Mouse (Mus musculus) brain, embryonic 14.5 days (tissue): Measurements from ENCODE around the gene Rreb1.

Source experiments
- CTCF ChIP-seq: fragments of 200-500 bp; IDR thresholded peaks from 2 replicates; pipeline ENCODE4 v1.5.1; 2012; ENCODE audit warnings: inconsistent platforms, mild to moderate bottlenecking, moderate library complexity, borderline replicate concordance; ENCODE audit not compliant: insufficient read depth, insufficient read length; ENCODE audit errors: extremely low read depth
- POLR2A ChIP-seq: fragments of 200-500 bp; IDR thresholded peaks from 2 replicates; pipeline ENCODE4 v1.6.1; 2012; ENCODE audit warnings: mild to moderate bottlenecking, inconsistent platforms, borderline replicate concordance; ENCODE audit not compliant: poor library complexity, insufficient read depth, insufficient read length, severe bottlenecking; ENCODE audit errors: extremely low read depth

DNA sequence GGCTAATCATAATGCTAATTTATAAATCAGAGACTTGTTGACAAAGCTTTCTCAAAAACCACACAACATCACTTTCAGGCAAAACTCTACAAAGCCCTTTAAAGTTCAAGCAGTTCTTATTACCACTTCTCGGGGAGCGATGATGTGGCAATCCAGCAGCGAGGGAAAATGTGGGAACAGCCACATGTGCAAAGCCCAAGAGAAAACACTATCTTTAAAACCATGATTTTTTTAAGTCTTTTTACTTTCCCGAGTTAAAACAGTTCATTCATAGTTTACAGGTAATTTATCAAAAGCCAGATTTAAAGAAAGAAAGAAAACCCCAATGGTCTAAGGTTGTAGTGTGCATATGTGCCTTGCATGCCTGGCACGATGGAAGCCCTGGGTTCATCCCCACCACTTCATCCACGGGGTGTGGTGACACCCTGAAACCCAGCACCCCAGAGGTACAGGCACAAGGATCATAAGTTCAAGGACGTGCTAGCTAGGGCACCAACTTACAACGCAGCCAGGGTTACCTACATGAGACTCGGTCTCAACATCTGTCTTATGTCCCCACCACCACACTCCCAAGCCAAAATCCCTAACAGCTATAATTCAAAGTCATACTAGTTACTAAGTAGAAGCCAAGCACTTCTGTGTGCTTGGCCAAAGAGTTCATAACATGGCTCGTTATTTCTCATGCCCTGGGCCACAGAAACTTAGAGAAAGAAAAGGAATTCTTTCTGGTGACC lies 214.6 kb downstream of the Rreb1 start:
- TF ChIP-seq POLR2A (no peak), CTCF (no peak)
